Mouse (Mus musculus) CH12.LX (cell line): ENCODE results near the gene Snw1. TPM values are rescaled to one million over a fixed set of nuclear protein-coding genes. Genes with fewer than 3 reads are reported as not detected.

ENCODE experiments used
- DNase-seq: peaks from one replicate; pipeline ENCODE4 v3.0.0-alpha.2; 2013; ENCODE audit errors: extremely low read depth
- H3K27ac ChIP-seq: 2 replicates; pipeline ENCODE4 v1.5.1; 2012; ENCODE audit warnings: low read depth, mild to moderate bottlenecking, control low read depth, moderate library complexity; ENCODE audit not compliant: insufficient read depth
- H3K27me3 ChIP-seq: replicated peaks from 2 replicates; pipeline ENCODE3; 2012; ENCODE audit warnings: inconsistent platforms
- H3K36me3 ChIP-seq, 2 experiments: replicated peaks in 1 of 2; 2 replicates each; pipeline versions ENCODE3 to v1.6.1; 2012; ENCODE audit warnings: inconsistent platforms in 1 of 2, low read length in 1 of 2, mild to moderate bottlenecking in 1 of 2, mixed read lengths in 1 of 2, moderate library complexity in 1 of 2; ENCODE audit not compliant: control insufficient read depth in 1 of 2, insufficient read depth in 1 of 2
- H3K4me1 ChIP-seq, 2 experiments: 2 replicates each; pipeline ENCODE4 v1.6.1; 2012; ENCODE audit warnings: inconsistent platforms in 1 of 2, moderate library complexity in 1 of 2; ENCODE audit not compliant: insufficient read depth in 2 of 2, control insufficient read depth in 1 of 2
- H3K4me2 ChIP-seq: 2 replicates; pipeline ENCODE4 v1.6.1; 2012; ENCODE audit warnings: low read depth, mild to moderate bottlenecking, control low read depth; ENCODE audit not compliant: poor library complexity, insufficient read depth, severe bottlenecking
- H3K4me3 ChIP-seq, 3 experiments: fragments of 150-350 bp in 1 of 3; sonication (generic) in 1 of 3; replicated peaks in 1 of 3; 2 replicates each; pipeline versions ENCODE3 to v1.5.1; 2011 to 2012; ENCODE audit warnings: low read depth in 2 of 3, low read length in 2 of 3, mild to moderate bottlenecking in 2 of 3, moderate library complexity in 2 of 3, control low read depth in 1 of 3, improper control_type of control experiment in 1 of 3, inconsistent platforms in 1 of 3, mixed read lengths in 1 of 3; ENCODE audit not compliant: poor library complexity in 1 of 3
- H3K79me2 ChIP-seq: replicated peaks from 2 replicates; pipeline ENCODE4 v1.6.1; 2012; ENCODE audit warnings: mild to moderate bottlenecking, moderate library complexity; ENCODE audit not compliant: control insufficient read depth, poor library complexity, insufficient read depth, severe bottlenecking; ENCODE audit errors: extremely low read depth
- H3K9ac ChIP-seq: 2 replicates; pipeline ENCODE4 v1.6.1; 2012; ENCODE audit warnings: low read depth, mild to moderate bottlenecking, control low read depth, moderate library complexity; ENCODE audit not compliant: insufficient read depth
- H3K9me3 ChIP-seq: replicated peaks from 2 replicates; pipeline ENCODE3; 2012; ENCODE audit warnings: low read length, inconsistent platforms, mixed read lengths
- BHLHE40 ChIP-seq: IDR thresholded peaks from 2 replicates; pipeline ENCODE4 v1.6.1; 2011; ENCODE audit warnings: mild to moderate bottlenecking, low read depth, low read length, improper control_type of control experiment
- CHD1 ChIP-seq: IDR thresholded peaks from 2 replicates; pipeline ENCODE4 v1.6.1; 2012; ENCODE audit warnings: low read depth, low read length, improper control_type of control experiment, inconsistent platforms
- CHD2 ChIP-seq: IDR thresholded peaks from 2 replicates; pipeline ENCODE4 v1.6.1; 2011; ENCODE audit warnings: low read length, improper control_type of control experiment
- ETS1 ChIP-seq: conservative IDR thresholded peaks from 2 replicates; pipeline ENCODE4 v1.6.1; 2012; ENCODE audit warnings: low read depth, mild to moderate bottlenecking, inconsistent platforms, low read length, improper control_type of control experiment, moderate library complexity
- IRF4 ChIP-seq: IDR thresholded peaks from 2 replicates; pipeline ENCODE4 v1.6.1; 2014; ENCODE audit warnings: low read depth, mild to moderate bottlenecking, inconsistent platforms, low read length, improper control_type of control experiment
- JUN ChIP-seq: IDR thresholded peaks from 2 replicates; pipeline ENCODE4 v1.6.1; 2011; ENCODE audit warnings: low read depth, mild to moderate bottlenecking, low read length, improper control_type of control experiment, moderate library complexity; ENCODE audit not compliant: insufficient read depth
- MAX ChIP-seq: IDR thresholded peaks from 2 replicates; pipeline ENCODE4 v1.6.1; 2011; ENCODE audit warnings: low read length, improper control_type of control experiment
- MAZ ChIP-seq: IDR thresholded peaks from 2 replicates; pipeline ENCODE4 v1.6.1; 2012; ENCODE audit warnings: low read depth, mild to moderate bottlenecking, inconsistent platforms, low read length, improper control_type of control experiment, moderate library complexity
- NRF1 ChIP-seq: IDR thresholded peaks from 2 replicates; pipeline ENCODE4 v1.6.1; 2014; ENCODE audit warnings: low read depth, mild to moderate bottlenecking, inconsistent platforms, low read length, improper control_type of control experiment, moderate library complexity
- PAX5 ChIP-seq: IDR thresholded peaks from 2 replicates; pipeline ENCODE4 v1.6.1; 2012; ENCODE audit warnings: low read length, inconsistent platforms, mixed read lengths
- POLR2A ChIP-seq: IDR thresholded peaks from 2 replicates; pipeline ENCODE4 v1.6.1; 2011; ENCODE audit warnings: low read depth, mild to moderate bottlenecking, improper control_type of control experiment, low read length
- POLR2AphosphoS2 ChIP-seq: IDR thresholded peaks from 2 replicates; pipeline ENCODE4 v1.6.1; 2011; ENCODE audit warnings: low read depth, low read length, improper control_type of control experiment
- SMC3 ChIP-seq: IDR thresholded peaks from 2 replicates; pipeline ENCODE4 v1.6.1; 2011; ENCODE audit warnings: low read depth, low read length, improper control_type of control experiment
- TBP ChIP-seq: conservative IDR thresholded peaks from 2 replicates; pipeline ENCODE4 v1.6.1; 2011; ENCODE audit warnings: low read depth, low read length, improper control_type of control experiment
- USF2 ChIP-seq: conservative IDR thresholded peaks from 2 replicates; pipeline ENCODE4 v1.6.1; 2011; ENCODE audit warnings: low read depth, low read length, improper control_type of control experiment
- ZNF384 ChIP-seq: IDR thresholded peaks from 2 replicates; pipeline ENCODE4 v1.6.1; 2012; ENCODE audit warnings: low read depth, low read length, improper control_type of control experiment, inconsistent platforms
- dilution Hi-C: fragments of 300-500 bp; cut with MboI; formaldehyde crosslinking; loops from 2 replicates; pipeline ENCODE4 v1.14.3; 2020; ENCODE audit warnings: low sequenced_read_pairs; ENCODE audit not compliant: extremely low pct_unique_long_range_greater_than_20kb, extremely low pct_ligation_motif_present
- in situ Hi-C: fragments of 300-500 bp; cut with MboI; formaldehyde crosslinking; loops from 3 replicates; pipeline ENCODE4 v1.14.3; 2019; ENCODE audit warnings: low sequenced_read_pairs, low pct_ligation_motif_present, low pct_unique_long_range_greater_than_20kb, mixed read lengths
- polyA plus RNA-seq: library from polyadenylated mRNA; unstranded; fragments of >175 nt; gene quantifications from 2 replicates; pipeline ENCODE4 v1.2.1, GENCODE M21; 2012; ENCODE audit warnings: low read depth; ENCODE audit not compliant: insufficient read length
- total RNA-seq, 2 experiments: library from RNA; depleted of rRNA; stranded (reverse); fragments of 300-350 nt in 1 of 2; fragments of >200 nt in 1 of 2; gene quantifications; 2 replicates each; pipeline ENCODE4 v1.2.3; 2012 to 2014

The Snw1 gene
- total and polyA plus RNA-seq, 3 experiments, result 78.0 to 116 (median 96.8) TPM

DNA sequence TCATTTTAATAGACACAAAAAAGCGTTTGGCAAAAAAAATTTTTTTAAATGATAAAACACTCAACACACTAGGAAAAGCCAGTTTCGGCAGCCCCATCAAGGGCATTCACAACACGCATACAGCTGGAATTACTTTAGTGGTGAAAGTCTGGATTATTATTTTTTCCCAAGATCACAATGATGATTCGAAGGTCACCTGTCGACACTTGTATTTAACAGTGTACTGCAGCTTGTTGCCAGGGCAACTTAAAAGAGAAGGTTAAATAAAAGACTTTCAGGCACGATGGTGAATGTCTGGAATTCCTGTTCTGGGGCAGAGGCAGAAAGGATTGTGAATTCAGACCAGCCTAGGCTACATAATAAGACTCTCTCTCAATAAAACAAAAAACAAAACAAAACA is 70.2 kb downstream of the Snw1 start:
- no peaks in the 10 kb centered on the region for H3K9me3 ChIP-seq
- TF ChIP-seq SMC3 (no peak), USF2 (no peak), BHLHE40 (no peak), ZNF384 (no peak), POLR2AphosphoS2 (no peak), TBP (no peak), POLR2A (no peak), IRF4 (no peak)
- H3K27ac ChIP-seq, result no peak overlapping the region
- dilution Hi-C loops (no loop called here), in situ Hi-C loops (no loop called here)
- no peak for DNase-seq
- H3K4me3 ChIP-seq, result no peak overlapping the region
- no peaks in the 10 kb centered on the region for H3K36me3 ChIP-seq
- no peak overlapping the region for H3K4me2 ChIP-seq
- peaks cover 4 to 7% of the 10 kb centered on the region in 2 experiments for H3K4me1 ChIP-seq
- H3K27me3 ChIP-seq, result no peaks in the 10 kb centered on the region
- no peak overlapping the region for H3K9ac ChIP-seq
- H3K79me2 ChIP-seq, result no peaks in the 10 kb centered on the region

DNA sequence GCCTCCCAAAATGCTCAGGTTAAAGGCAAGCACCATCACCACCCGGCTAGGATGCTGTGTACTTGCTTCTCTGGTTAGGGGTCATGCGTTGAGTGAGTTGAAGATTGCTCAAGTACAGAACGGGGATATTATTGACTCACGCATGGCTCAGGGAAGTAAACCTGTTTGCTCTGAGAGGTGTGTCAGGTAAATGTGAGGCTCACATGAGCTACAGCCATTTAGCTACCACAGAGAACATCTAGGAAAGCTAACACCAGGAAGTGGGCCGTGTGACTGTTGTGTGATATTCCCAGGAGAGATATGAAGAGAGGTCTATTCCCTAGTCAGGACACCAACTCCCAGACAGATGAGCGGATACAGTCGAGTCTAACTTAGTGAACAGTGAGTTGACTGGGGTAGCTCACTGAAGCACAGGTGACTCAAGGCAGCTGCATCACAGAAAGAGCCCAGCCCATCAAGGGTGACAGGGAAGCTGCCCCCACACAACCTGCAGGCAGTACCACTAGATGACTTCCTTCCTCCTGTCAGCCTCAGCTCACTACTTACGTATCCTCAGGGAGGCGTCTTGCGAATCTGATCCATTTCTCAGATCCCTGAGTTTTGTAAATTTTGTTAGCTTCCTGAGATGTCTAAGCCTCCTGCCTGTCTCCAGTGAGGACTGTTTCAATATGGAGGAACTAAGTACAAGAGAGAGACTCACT is 72.8 kb downstream of the Snw1 start:
- Histone ChIP-seq H3K4me1 (peaks cover 4 to 7% of the 10 kb centered on the region in 2 experiments), H3K4me3 (no peak overlapping the region), H3K9ac (no peak overlapping the region), H3K79me2 (no peaks in the 10 kb centered on the region), H3K9me3 (no peaks in the 10 kb centered on the region), H3K27me3 (peaks cover under 1% of the 10 kb centered on the region), H3K27ac (no peak overlapping the region), H3K4me2 (no peak overlapping the region), H3K36me3 (no peaks in the 10 kb centered on the region)
- TF ChIP-seq PAX5 (no peak), IRF4 (no peak), SMC3 (no peak), MAZ (no peak), CHD1 (no peak), ETS1 (no peak), CHD2 (no peak), TBP (no peak), MAX (no peak), JUN (no peak), NRF1 (no peak)
- in situ Hi-C loops, result no loop called here
- dilution Hi-C loops, result no loop called here
- DNase-seq, result no peak

Other genes with a start within 250 kb of the Snw1 start
- 5.1 and 5.2 TPM in 2 replicates for gene Noxred1, start 233.5 kb downstream of the Snw1 start, total RNA-seq (2012; rRNA removed)
- 6.9 and 8.0 TPM in 2 replicates for gene Noxred1, start 233.5 kb downstream of the Snw1 start, total RNA-seq (2014; rRNA removed)
- 10.0 and 10.4 TPM in 2 replicates for gene Noxred1, start 233.5 kb downstream of the Snw1 start, polyA plus RNA-seq
- gene Vipas39, start 206.0 kb downstream of the Snw1 start, total RNA-seq (2012; rRNA removed), result 32.1 and 33.7 TPM in 2 replicates
- gene Vipas39, start 206.0 kb downstream of the Snw1 start, total RNA-seq (2014; rRNA removed), result 44.4 and 47.2 TPM in 2 replicates
- gene Vipas39, start 206.0 kb downstream of the Snw1 start, polyA plus RNA-seq, result 27.9 and 30.2 TPM in 2 replicates
- gene Ahsa1, start 205.8 kb downstream of the Snw1 start, total RNA-seq (2012; rRNA removed), result 288 and 397 TPM in 2 replicates
- 456 and 483 TPM in 2 replicates for gene Ahsa1, start 205.8 kb downstream of the Snw1 start, total RNA-seq (2014; rRNA removed)
- gene Ahsa1, start 205.8 kb downstream of the Snw1 start, polyA plus RNA-seq, result 392 and 523 TPM in 2 replicates
- gene Ism2, start 172.6 kb downstream of the Snw1 start, total RNA-seq (2012; rRNA removed), result 0.08 TPM in 2 replicates
- gene Ism2, start 172.6 kb downstream of the Snw1 start, total RNA-seq (2014; rRNA removed), result not detected in 2 replicates
- 0.16 TPM in 1 of 2 replicates, not detected in the other for gene Ism2, start 172.6 kb downstream of the Snw1 start, polyA plus RNA-seq
- 37.1 and 37.4 TPM in 2 replicates for gene Sptlc2, start 83.9 kb downstream of the Snw1 start, total RNA-seq (2012; rRNA removed)
- 49.2 and 56.5 TPM in 2 replicates for gene Sptlc2, start 83.9 kb downstream of the Snw1 start, total RNA-seq (2014; rRNA removed)
- 68.6 and 72.2 TPM in 2 replicates for gene Sptlc2, start 83.9 kb downstream of the Snw1 start, polyA plus RNA-seq
- 117 and 159 TPM in 2 replicates for gene Slirp, start 28.4 kb downstream of the Snw1 start, total RNA-seq (2012; rRNA removed)
- gene Slirp, start 28.4 kb downstream of the Snw1 start, total RNA-seq (2014; rRNA removed), result 138 and 180 TPM in 2 replicates
- gene Slirp, start 28.4 kb downstream of the Snw1 start, polyA plus RNA-seq, result 261 and 271 TPM in 2 replicates
- 26.8 and 31.7 TPM in 2 replicates for gene Alkbh1, start 28.3 kb downstream of the Snw1 start, total RNA-seq (2012; rRNA removed)
- gene Alkbh1, start 28.3 kb downstream of the Snw1 start, total RNA-seq (2014; rRNA removed), result 39.1 and 54.1 TPM in 2 replicates
- 32.8 and 37.3 TPM in 2 replicates for gene Alkbh1, start 28.3 kb downstream of the Snw1 start, polyA plus RNA-seq
- not detected in 2 replicates for gene Gm5788, start 22.4 kb upstream of the Snw1 start, total RNA-seq (2012; rRNA removed)
- not detected in 2 replicates for gene Gm5788, start 22.4 kb upstream of the Snw1 start, total RNA-seq (2014; rRNA removed)
- not detected in 2 replicates for gene Gm5788, start 22.4 kb upstream of the Snw1 start, polyA plus RNA-seq
- gene Gm8300, start 42.0 kb upstream of the Snw1 start, total RNA-seq (2012; rRNA removed), result 0.04 TPM in 1 of 2 replicates, not detected in the other
- not detected in 2 replicates for gene Gm8300, start 42.0 kb upstream of the Snw1 start, total RNA-seq (2014; rRNA removed)
- not detected in 2 replicates for gene Gm8300, start 42.0 kb upstream of the Snw1 start, polyA plus RNA-seq
- gene Oog1, start 130.4 kb upstream of the Snw1 start, total RNA-seq (2012; rRNA removed), result not detected in 2 replicates
- not detected in 2 replicates for gene Oog1, start 130.4 kb upstream of the Snw1 start, total RNA-seq (2014; rRNA removed)
- not detected in 2 replicates for gene Oog1, start 130.4 kb upstream of the Snw1 start, polyA plus RNA-seq
- 0.08 TPM in 1 of 2 replicates, not detected in the other for gene Gm4027, start 146.6 kb upstream of the Snw1 start, total RNA-seq (2012; rRNA removed)
- gene Gm4027, start 146.6 kb upstream of the Snw1 start, total RNA-seq (2014; rRNA removed), result not detected in 2 replicates
- not detected in 2 replicates for gene Gm4027, start 146.6 kb upstream of the Snw1 start, polyA plus RNA-seq
- not detected in 2 replicates for gene Gm16381, start 172.3 kb upstream of the Snw1 start, total RNA-seq (2012; rRNA removed)
- not detected in 2 replicates for gene Gm16381, start 172.3 kb upstream of the Snw1 start, total RNA-seq (2014; rRNA removed)
- not detected in 2 replicates for gene Gm16381, start 172.3 kb upstream of the Snw1 start, polyA plus RNA-seq